Mouse (Mus musculus) lung, postnatal 0 days (tissue): ENCODE measurements around the gene Cdc25a.

Experiments
- CTCF ChIP-seq: IDR thresholded peaks from 2 replicates; pipeline ENCODE4 v1.5.1; 2016; ENCODE audit warnings: antibody characterized with exemption, mild to moderate bottlenecking
- EP300 ChIP-seq: IDR thresholded peaks from 2 replicates; pipeline ENCODE4 v1.6.1; 2016; ENCODE audit warnings: antibody characterized with exemption, mild to moderate bottlenecking, control low read depth

DNA sequence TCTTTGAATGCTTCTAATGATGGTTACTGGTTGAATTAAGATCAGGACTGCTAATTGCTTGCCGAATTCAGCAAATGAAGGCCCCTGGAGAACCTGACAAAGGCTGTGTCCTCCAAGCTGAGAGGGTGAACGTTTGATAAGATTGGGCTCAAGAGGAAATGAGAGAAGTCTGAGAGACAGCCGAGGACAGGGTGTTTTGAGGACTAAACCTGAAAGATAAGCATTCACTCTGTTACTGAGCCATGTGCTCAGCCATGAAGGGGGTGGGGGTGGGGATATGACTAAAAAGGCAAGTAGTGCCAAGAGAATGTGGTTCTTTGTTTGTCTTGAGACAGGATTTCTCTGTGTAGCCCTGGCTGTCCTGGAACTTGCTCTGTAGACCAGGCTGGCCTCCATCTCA, 12.3 kb upstream of the Cdc25a start:
- TF ChIP-seq CTCF = no peak
- TF ChIP-seq EP300 = no peak
